In genomic region chrX:135574261-135574957, GRCm38 (mm10) we compare ENCODE assay signal across 17 mouse cellular contexts. TPM values are rescaled to one million over a fixed set of nuclear protein-coding genes. Genes with fewer than 3 reads are reported as not detected.
DNase-seq lines count a peak whose midpoint lies in the region; ATAC-seq lines count a peak whose summit lies in the region.
"Not testable (repeated sequence)": the region's sequence is repeated elsewhere in the genome, so short reads cannot be mapped to it uniquely, and the experiment has no call there.
"Had no signal": no experiment of that assay in that cellular context is flagged by ENCODE, and none has a peak within 500 bp of the region (broad histone marks: within the 10 kb centered on the region; RNA-seq: fewer than 3 reads in every experiment).

No protein-coding gene starts in this region.

- H3K27me3 ChIP-seq in heart, embryonic 10.5 days (ENCODE audit: insufficient read depth, poor library complexity, severe bottlenecking); intestine, embryonic 16.5 days (replicated peaks; ENCODE audit: control insufficient read depth, insufficient read depth, low read length); liver, embryonic 15.5 days: not testable (repeated sequence)

- DNase-seq in ES-E14 (ENCODE audit: low read depth, low spot score), result peak; percentile 54
- peak; percentile 11 for DNase-seq in embryo, embryonic 11 days
- DNase-seq in heart, embryonic 10.5 days (ENCODE audit: low spot score), result peak; percentile 76
- peak; percentile 2 to 45 for DNase-seq in kidney, postnatal 25 days
- DNase-seq in testis, postnatal 14 days (ENCODE audit: low spot score), result peak; percentile 17

- WGBS in heart, embryonic 10.5 days, result 19% methylated on average over 8 of the region's 8 CpGs
- 14% methylated on average over 8 of the region's 8 CpGs for WGBS in intestine, embryonic 16.5 days
- WGBS in liver, embryonic 15.5 days (ENCODE audit: insufficient replicate concordance), result 16% methylated on average over 8 of the region's 8 CpGs

- H3K4me2 ChIP-seq in intestine, embryonic 16.5 days (ENCODE audit: low read depth, low read length), result not testable (repeated sequence)
- 0 out of 2 replicates have a peak overlapping the region, but pooled peaks have one; percentile 10 for H3K4me2 ChIP-seq in liver, embryonic 15.5 days

- in situ Hi-C loops in ES-E14 (cut with MboI; ENCODE audit: low sequenced_read_pairs in 2 of 2, unreplicated experiment in 2 of 2), result not testable (repeated sequence)

- H3K27ac ChIP-seq in ES-E14 (ENCODE audit: insufficient read depth, low read depth, low read length, poor library complexity, severe bottlenecking); intestine, embryonic 16.5 days (ENCODE audit: low read length); liver, embryonic 15.5 days (replicated peaks): not testable (repeated sequence)
- H3K27ac ChIP-seq in heart, embryonic 10.5 days, result 0 out of 2 replicates have a peak overlapping the region, but pooled peaks have one; percentile 56

- H3K4me1 ChIP-seq in ES-E14 (ENCODE audit: control insufficient read depth in 2 of 2, insufficient read depth in 2 of 2, low read length in 2 of 2, poor library complexity in 1 of 2); heart, embryonic 10.5 days; intestine, embryonic 16.5 days (ENCODE audit: control insufficient read depth, insufficient read depth, low read length); liver, embryonic 15.5 days (replicated peaks): not testable (repeated sequence)

- H3K9me3 ChIP-seq in ES-E14 (ENCODE audit: control insufficient read depth, insufficient read depth, low read depth, low read length); heart, embryonic 10.5 days; intestine, embryonic 16.5 days (ENCODE audit: control insufficient read depth, low read length); liver, embryonic 15.5 days (replicated peaks): not testable (repeated sequence)

- not testable (repeated sequence) for H3K4me3 ChIP-seq in ES-E14 (ENCODE audit: insufficient read depth in 1 of 2, low read depth in 1 of 2, low read length in 2 of 2, poor library complexity in 1 of 2, severe bottlenecking in 1 of 2); heart, embryonic 10.5 days; intestine, embryonic 16.5 days (ENCODE audit: low read length); liver, embryonic 15.5 days (replicated peaks)

- not testable (repeated sequence) for H3K9ac ChIP-seq in ES-E14 (ENCODE audit: insufficient read depth, low read depth, low read length, poor library complexity, severe bottlenecking); intestine, embryonic 16.5 days (ENCODE audit: low read depth, low read length); liver, embryonic 15.5 days

- ATAC-seq in intestine, embryonic 16.5 days, result peak; percentile 59; the same call in 1 of the 2 replicates
- ATAC-seq in liver, embryonic 15.5 days (ENCODE audit: insufficient read depth), result not testable (repeated sequence)
- ATAC-seq in megakaryocyte, adult 5-6 weeks (ENCODE audit: poor library complexity, severe bottlenecking), result 0 out of 2 replicates have a peak, but pooled peaks have one; percentile 10

- not testable (repeated sequence) for H3K36me3 ChIP-seq in ES-E14 (ENCODE audit: control insufficient read depth, insufficient read depth, low read length, poor library complexity, severe bottlenecking); heart, embryonic 10.5 days; intestine, embryonic 16.5 days (ENCODE audit: control insufficient read depth, insufficient read depth, low read length); liver, embryonic 15.5 days (replicated peaks)

RNA-seq across cellular contexts. Expression of gene Nxf7, which starts 24.2 kb away (rescaled TPM):
- 2.8 and 12.7 TPM in 2 replicates for total RNA-seq in ES-E14 (2012; rRNA removed)
- 0.25 and 0.38 TPM in 2 replicates for polyA plus RNA-seq in heart, embryonic 10.5 days (2016; fragmentation: Nextera tagmentation; extraction: Ambion mirVana)
- 0.43 TPM in 1 of 2 replicates, not detected in the other for polyA plus RNA-seq in intestine, embryonic 16.5 days (2015; fragmentation: Nextera tagmentation; extraction: Ambion mirVana)
- polyA plus RNA-seq in liver, embryonic 15.5 days (2015; fragmentation: Nextera tagmentation; extraction: Ambion mirVana), result 0.09 TPM in 1 of 2 replicates, not detected in the other
- 0.23 and 0.51 TPM in 2 replicates for total RNA-seq in megakaryocyte, adult 5-6 weeks (2015)
- not detected in 2 replicates for total RNA-seq in megakaryocyte, adult 5-6 weeks (2017)
- total RNA-seq: adrenal gland, adult 8-10 months; hindbrain, postnatal 0 days; layer of hippocampus, postnatal 10 days had no signal
- polyA plus RNA-seq: forebrain, embryonic 10.5 days; hindbrain, postnatal 0 days; midbrain, embryonic 12.5 days; thymus, adult 2 months had no signal

RNA-seq across cellular contexts. Expression of gene Prame, which starts 53.1 kb away (rescaled TPM):
- 0.18 TPM in 1 of 2 replicates, not detected in the other for total RNA-seq in ES-E14 (2012; rRNA removed)
- polyA plus RNA-seq in heart, embryonic 10.5 days (2016; fragmentation: Nextera tagmentation; extraction: Ambion mirVana), result not detected in 2 replicates
- polyA plus RNA-seq in intestine, embryonic 16.5 days (2015; fragmentation: Nextera tagmentation; extraction: Ambion mirVana), result not detected in 2 replicates
- not detected in 2 replicates for polyA plus RNA-seq in liver, embryonic 15.5 days (2015; fragmentation: Nextera tagmentation; extraction: Ambion mirVana)
- not detected in 2 replicates for total RNA-seq in megakaryocyte, adult 5-6 weeks (2015)
- not detected in 2 replicates for total RNA-seq in megakaryocyte, adult 5-6 weeks (2017)
- total RNA-seq: adrenal gland, adult 8-10 months; hindbrain, postnatal 0 days; layer of hippocampus, postnatal 10 days; left cerebral cortex, postnatal 36 days had no signal
- polyA plus RNA-seq: C2C12; hindbrain, postnatal 0 days; midbrain, embryonic 12.5 days; small intestine, adult 2 months; thymus, adult 2 months had no signal

Comparison
In these comparisons a context has a peak if more than half of its experiments do, and no peak if none do; other contexts are left out.
1. DNase-seq: peak in every context shown above with its lines; median percentile 76 in heart, embryonic 10.5 days; 54 in ES-E14; 24 in kidney, postnatal 25 days; 17 in testis, postnatal 14 days; 11 in embryo, embryonic 11 days.